Mouse (Mus musculus) neural tube, embryonic 15.5 days (tissue): ENCODE results near the gene Tpsb2. TPM values are rescaled to one million over a fixed set of nuclear protein-coding genes. Genes with fewer than 3 reads are reported as not detected.

Experiments
- polyA plus RNA-seq: library from polyadenylated mRNA; unstranded; fragments of >200 nt; fragmentation: Nextera tagmentation; extraction: Ambion mirVana; gene quantifications from 2 replicates; pipeline ENCODE4 v1.2.1, GENCODE M21; 2015

Tpsb2 gene
- polyA plus RNA-seq, 1 experiment from 2014 or later = 1.8 TPM

Other genes starting within 250 kb of the Tpsb2 start
- 0.13 TPM in 1 of 2 replicates, not detected in the other for gene Ptx4, start 245.5 kb upstream of the Tpsb2 start, polyA plus RNA-seq
- gene Clcn7, start 232.9 kb upstream of the Tpsb2 start, polyA plus RNA-seq = 25.1 and 28.7 TPM in 2 replicates
- gene Ccdc154, start 203.8 kb upstream of the Tpsb2 start, polyA plus RNA-seq = not detected in 2 replicates
- not detected in 2 replicates for gene Gm38655, start 190.8 kb upstream of the Tpsb2 start, polyA plus RNA-seq
- gene BC003965, start 181.8 kb upstream of the Tpsb2 start, polyA plus RNA-seq = 31.5 and 31.7 TPM in 2 replicates
- 14.1 and 14.8 TPM in 2 replicates for gene Unkl, start 177.9 kb upstream of the Tpsb2 start, polyA plus RNA-seq
- 99.6 and 110 TPM in 2 replicates for gene Gnptg, start 126.2 kb upstream of the Tpsb2 start, polyA plus RNA-seq
- gene Tsr3, start 126.1 kb upstream of the Tpsb2 start, polyA plus RNA-seq = 57.8 and 60.2 TPM in 2 replicates
- 9.9 and 10.3 TPM in 2 replicates for gene Baiap3, start 109.9 kb upstream of the Tpsb2 start, polyA plus RNA-seq
- gene Ube2i, start 91.7 kb upstream of the Tpsb2 start, polyA plus RNA-seq = 400 and 434 TPM in 2 replicates
- gene Prss34, start 67.9 kb upstream of the Tpsb2 start, polyA plus RNA-seq = 0.13 and 0.14 TPM in 2 replicates
- not detected in 2 replicates for gene Prss28, start 57.7 kb upstream of the Tpsb2 start, polyA plus RNA-seq
- gene Prss29, start 47.7 kb upstream of the Tpsb2 start, polyA plus RNA-seq = not detected in 2 replicates
- gene Tpsab1, start 20.7 kb upstream of the Tpsb2 start, polyA plus RNA-seq = 0.19 TPM in 1 of 2 replicates, not detected in the other
- gene Tpsg1, start 3.0 kb downstream of the Tpsb2 start, polyA plus RNA-seq = 0.34 and 0.74 TPM in 2 replicates
- 10.1 and 10.9 TPM in 2 replicates for gene Cacna1h, start 67.5 kb downstream of the Tpsb2 start, polyA plus RNA-seq
- gene Tekt4, start 88.3 kb downstream of the Tpsb2 start, polyA plus RNA-seq = 0.67 and 0.84 TPM in 2 replicates
- 0.64 and 0.93 TPM in 2 replicates for gene Sstr5, start 131.0 kb downstream of the Tpsb2 start, polyA plus RNA-seq
- 16.0 and 16.9 TPM in 2 replicates for gene Sox8, start 204.4 kb downstream of the Tpsb2 start, polyA plus RNA-seq
- 26.2 and 26.9 TPM in 2 replicates for gene Lmf1, start 212.8 kb downstream of the Tpsb2 start, polyA plus RNA-seq